Mouse (Mus musculus): ENCODE measurements around the gene Nup88. TPM values are rescaled to one million over a fixed set of nuclear protein-coding genes. Genes with fewer than 3 reads are reported as not detected.

The Nup88 gene
- polyA plus RNA-seq, 1 experiment from 2014 or later: 104 TPM

DNA sequence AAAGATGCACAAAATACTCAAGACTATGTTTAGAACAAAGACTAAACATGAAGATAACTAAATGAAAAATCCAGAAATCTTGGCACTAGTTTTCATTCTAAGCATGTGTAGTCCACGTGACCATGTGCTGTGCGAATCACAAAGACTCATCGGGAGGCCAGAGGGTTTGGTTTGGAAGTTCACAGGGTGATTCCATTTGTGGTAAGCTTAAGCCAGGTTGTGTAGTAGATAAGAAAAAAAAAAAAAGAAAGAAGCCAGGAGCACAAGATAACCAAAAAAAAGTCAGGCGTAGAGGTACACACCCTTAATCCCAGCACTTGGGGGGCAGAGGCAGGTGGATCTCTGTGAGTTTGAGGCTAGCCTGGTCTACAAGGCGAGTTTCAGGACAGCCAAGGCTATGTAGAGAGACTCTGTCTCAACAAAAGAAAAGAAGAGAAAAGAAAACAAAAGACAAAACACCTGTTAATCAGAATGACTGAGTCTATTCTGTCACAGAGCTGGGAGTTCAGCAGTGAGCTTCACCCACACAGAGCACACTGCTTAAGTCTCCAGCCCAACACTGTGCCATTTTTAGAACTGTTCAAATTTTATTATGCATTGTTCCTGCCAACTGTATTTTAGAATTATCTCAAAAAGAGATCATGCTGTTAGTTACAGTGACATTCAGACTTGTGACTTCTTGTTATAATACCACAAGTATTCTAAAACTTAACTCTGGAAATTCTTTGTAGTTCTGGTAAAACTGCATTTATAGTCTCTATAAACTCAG, 8.8 kb downstream of the Nup88 start:
- H3K4me2 ChIP-seq (replicated peaks): no peak overlapping the region
- H3K36me3 ChIP-seq: peaks cover 39% of the 10 kb centered on the region
- no peak overlapping the region for H3K27ac ChIP-seq
- no peaks in the 10 kb centered on the region for H3K4me1 ChIP-seq (replicated peaks)
- H3K27me3 ChIP-seq (replicated peaks): no peaks in the 10 kb centered on the region
- ATAC-seq: no peak
- WGBS: 92% methylated on average over 5 of the region's 5 CpGs
- no peaks in the 10 kb centered on the region for H3K9me3 ChIP-seq
- no peak overlapping the region for H3K9ac ChIP-seq
- no peak overlapping the region for H3K4me3 ChIP-seq (replicated peaks)

DNA sequence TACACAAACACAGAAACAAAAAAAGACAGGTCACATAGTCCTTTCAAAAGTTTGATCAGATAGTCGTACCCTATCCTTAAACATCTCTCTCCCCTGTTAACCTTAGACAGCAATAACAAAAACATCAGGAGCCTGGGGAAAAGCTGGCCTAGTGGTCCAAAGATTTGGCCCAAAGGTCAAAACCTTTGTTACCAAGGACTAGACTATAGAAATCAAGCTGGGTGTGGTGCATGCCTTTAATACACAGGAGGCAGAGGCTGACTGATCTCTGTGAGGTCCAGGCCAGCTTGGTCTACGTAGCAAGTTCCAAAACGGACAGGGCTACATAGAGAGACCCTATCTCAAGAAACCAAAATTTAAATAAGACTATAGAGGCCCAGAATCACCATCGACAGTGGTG, 15.1 kb downstream of the Nup88 start:
- Histone ChIP-seq H3K4me2 (replicated peaks) (no peak overlapping the region), H3K36me3 (peaks cover 41% of the 10 kb centered on the region), H3K9me3 (no peaks in the 10 kb centered on the region), H3K4me1 (replicated peaks) (no peaks in the 10 kb centered on the region), H3K27ac (no peak overlapping the region), H3K27me3 (replicated peaks) (no peaks in the 10 kb centered on the region), H3K9ac (no peak overlapping the region), H3K4me3 (replicated peaks) (no peak overlapping the region)
- WGBS: 91% methylated on average over 4 of the region's 4 CpGs
- ATAC-seq: no peak

DNA sequence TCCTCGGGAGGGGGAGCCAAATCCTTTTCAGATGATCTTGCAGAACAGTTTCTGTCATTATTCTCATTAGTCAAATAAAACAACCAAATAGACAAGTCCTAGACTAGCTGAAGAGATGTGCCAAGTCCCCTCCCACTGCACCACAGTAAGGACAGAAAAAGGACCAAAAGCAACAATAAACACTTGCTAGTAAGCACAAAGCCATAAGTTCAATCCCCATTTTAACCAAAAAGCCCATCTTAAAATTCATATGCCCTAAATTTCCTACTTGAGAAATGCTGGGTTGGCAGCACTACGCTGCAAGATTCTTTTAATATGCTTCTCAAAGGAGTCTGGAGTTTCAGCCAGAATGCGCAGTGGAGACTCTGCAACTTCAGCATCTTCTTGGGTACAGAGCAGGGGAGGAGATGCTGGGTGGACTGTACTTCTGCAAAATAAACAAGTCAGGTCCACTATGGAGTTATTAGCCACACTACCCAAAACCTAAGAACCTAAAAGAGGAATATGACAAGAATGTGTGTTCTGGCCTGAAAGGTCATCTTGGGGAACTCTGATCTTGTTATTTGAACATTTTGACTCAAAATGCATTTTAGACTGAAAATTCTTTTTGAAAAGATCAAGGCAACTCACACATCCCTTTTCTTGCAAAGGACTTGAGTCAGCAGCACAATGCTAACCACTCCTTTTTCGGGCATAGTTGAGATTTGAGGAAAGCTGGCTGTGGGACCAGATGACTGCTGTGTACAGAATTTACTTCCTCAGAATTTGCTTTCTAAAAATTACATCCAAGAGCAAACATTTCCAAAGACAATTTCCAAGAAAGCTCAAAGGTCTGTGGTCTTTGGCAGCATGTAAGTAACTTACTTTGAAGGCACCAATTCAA, 24.6 kb downstream of the Nup88 start:
- Histone ChIP-seq H3K4me1 (replicated peaks) (no peaks in the 10 kb centered on the region), H3K27me3 (replicated peaks) (no peaks in the 10 kb centered on the region), H3K36me3 (peaks cover 50% of the 10 kb centered on the region), H3K4me2 (replicated peaks) (no peak overlapping the region), H3K4me3 (replicated peaks) (no peak overlapping the region), H3K9me3 (no peaks in the 10 kb centered on the region), H3K27ac (no peak overlapping the region), H3K9ac (no peak overlapping the region)
- ATAC-seq: no peak
- WGBS: 88% methylated on average over 4 of the region's 4 CpGs

DNA sequence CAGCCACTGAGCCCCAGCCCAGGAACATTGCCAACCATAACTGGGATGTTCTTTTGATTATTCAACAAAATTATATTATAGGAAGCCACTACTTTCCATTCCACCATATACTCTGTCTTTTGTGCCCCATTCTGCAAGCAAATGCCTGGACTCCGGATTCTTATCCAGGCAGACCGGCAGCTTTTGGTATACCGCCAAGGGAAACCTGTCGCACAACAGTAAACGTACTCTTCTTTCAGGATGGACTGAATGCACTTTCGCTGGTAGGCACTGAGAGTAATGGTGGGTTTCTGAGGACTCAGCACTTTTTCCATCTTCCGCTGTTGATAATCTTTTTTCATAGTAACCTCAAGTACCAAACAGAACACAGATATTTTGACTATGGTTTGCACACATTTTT, 26.1 kb downstream of the Nup88 start:
- H3K36me3 ChIP-seq: peaks cover 43% of the 10 kb centered on the region
- WGBS: 90% methylated on average over 7 of the region's 7 CpGs

DNA sequence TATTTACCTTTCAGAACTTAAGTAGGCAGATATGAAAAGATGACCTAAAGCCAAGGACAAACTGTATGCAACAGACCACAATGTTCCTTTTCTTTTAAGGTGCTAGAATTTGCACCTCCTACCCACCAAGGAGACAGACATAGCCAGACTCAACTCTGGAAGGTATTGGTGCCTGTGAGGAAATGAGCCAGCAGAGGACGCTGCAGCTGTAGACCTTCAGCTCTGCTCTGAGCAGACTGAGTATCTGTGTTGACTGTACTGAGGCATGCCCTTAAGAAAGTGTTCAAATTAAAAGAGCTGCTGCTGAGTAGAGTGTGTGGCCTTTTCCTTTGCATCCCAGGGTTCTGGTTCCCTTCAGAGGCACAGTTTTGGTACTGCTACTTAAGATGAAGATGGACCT, 27.2 kb downstream of the Nup88 start:
- no peak overlapping the region for H3K9ac ChIP-seq
- no peaks in the 10 kb centered on the region for H3K9me3 ChIP-seq
- WGBS: 93% methylated on average over 1 of the region's 1 CpGs
- no peak overlapping the region for H3K4me2 ChIP-seq (replicated peaks)
- no peak overlapping the region for H3K27ac ChIP-seq
- no peak overlapping the region for H3K4me3 ChIP-seq (replicated peaks)
- H3K36me3 ChIP-seq: peaks cover 40% of the 10 kb centered on the region
- ATAC-seq: no peak
- no peaks in the 10 kb centered on the region for H3K4me1 ChIP-seq (replicated peaks)
- no peaks in the 10 kb centered on the region for H3K27me3 ChIP-seq (replicated peaks)

More for the DNA sequence above, 26.1 kb downstream of the Nup88 start:
- ATAC-seq: no peak
- Histone ChIP-seq H3K27ac (no peak overlapping the region), H3K4me1 (replicated peaks) (no peaks in the 10 kb centered on the region), H3K27me3 (replicated peaks) (no peaks in the 10 kb centered on the region), H3K4me3 (replicated peaks) (no peak overlapping the region), H3K4me2 (replicated peaks) (no peak overlapping the region), H3K9ac (no peak overlapping the region), H3K9me3 (no peaks in the 10 kb centered on the region)

DNA sequence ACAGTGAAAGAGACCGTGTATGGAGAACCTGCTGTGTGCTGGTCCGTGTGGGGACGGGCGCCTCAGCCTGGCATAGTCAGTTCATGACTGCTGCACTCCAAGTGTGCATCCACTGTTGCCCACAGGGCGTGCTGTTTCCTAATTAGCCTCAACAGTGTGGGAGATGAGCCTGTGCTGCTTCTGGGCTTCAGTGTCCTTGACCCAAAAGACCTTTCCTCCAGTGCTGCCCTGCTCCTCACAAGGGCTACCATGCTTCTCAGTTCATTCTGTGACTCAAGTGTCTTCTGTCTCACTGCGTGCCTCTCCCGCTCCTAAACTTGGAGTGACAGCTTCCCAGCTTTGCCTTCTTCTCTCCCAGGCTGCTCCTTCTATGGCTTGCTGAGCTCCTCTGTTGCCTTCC, 34.5 kb downstream of the Nup88 start:
- no peak overlapping the region for H3K4me3 ChIP-seq (replicated peaks)
- no peak overlapping the region for H3K4me2 ChIP-seq (replicated peaks)
- no peaks in the 10 kb centered on the region for H3K9me3 ChIP-seq
- H3K4me1 ChIP-seq (replicated peaks): no peaks in the 10 kb centered on the region
- no peak overlapping the region for H3K27ac ChIP-seq
- H3K9ac ChIP-seq: no peak overlapping the region
- H3K27me3 ChIP-seq (replicated peaks): no peaks in the 10 kb centered on the region
- WGBS: 91% methylated on average over 7 of the region's 7 CpGs
- peaks cover 27% of the 10 kb centered on the region for H3K36me3 ChIP-seq
- no peak for ATAC-seq

DNA sequence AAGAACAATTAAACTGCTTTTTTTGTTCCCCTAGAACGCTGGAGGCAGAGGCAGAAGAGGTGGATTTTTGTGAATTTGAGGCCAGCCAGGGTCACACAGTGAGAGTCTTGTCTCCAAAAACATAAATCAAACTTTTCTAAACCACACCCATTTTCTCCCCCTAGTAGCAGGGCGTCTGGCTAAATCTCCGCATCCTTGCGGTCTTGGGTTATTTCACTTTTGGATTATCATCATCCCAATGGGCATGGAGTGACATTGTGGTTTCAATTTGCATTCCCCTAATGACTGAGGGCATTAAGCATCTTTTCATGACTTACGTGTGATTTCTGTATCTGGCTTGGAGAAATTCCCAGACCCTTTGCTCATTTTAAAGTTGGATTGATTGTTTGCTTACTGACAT, 38.3 kb downstream of the Nup88 start:
- H3K9me3 ChIP-seq: no peaks in the 10 kb centered on the region
- H3K4me1 ChIP-seq (replicated peaks): no peaks in the 10 kb centered on the region
- no peak overlapping the region for H3K9ac ChIP-seq
- H3K4me3 ChIP-seq (replicated peaks): no peak overlapping the region
- WGBS: 81% methylated on average over 5 of the region's 5 CpGs
- H3K36me3 ChIP-seq: peaks cover 12% of the 10 kb centered on the region
- no peak overlapping the region for H3K27ac ChIP-seq
- ATAC-seq: no peak
- no peak overlapping the region for H3K4me2 ChIP-seq (replicated peaks)
- no peaks in the 10 kb centered on the region for H3K27me3 ChIP-seq (replicated peaks)

DNA sequence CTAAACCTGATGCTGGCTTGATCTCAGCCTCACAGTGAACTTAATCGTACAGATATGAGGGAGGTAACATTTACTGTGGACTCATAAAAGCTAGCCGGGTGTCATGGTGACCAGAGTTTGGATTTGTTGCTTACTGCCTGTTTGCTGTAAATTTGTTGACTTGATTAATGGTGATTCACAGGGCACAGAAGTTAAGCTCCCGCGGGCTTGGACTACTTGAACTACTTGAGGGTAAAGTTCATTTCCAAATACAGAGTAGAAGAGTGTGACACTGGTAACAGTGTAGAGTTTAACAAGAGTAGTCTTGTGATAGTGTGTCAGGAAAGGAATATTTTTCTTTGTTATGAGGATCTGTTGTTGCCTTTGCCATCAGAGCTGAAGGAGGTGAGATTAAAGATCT, 50.2 kb downstream of the Nup88 start:
- no peak overlapping the region for H3K27ac ChIP-seq
- no peaks in the 10 kb centered on the region for H3K27me3 ChIP-seq (replicated peaks)
- 83% methylated on average over 4 of the region's 4 CpGs for WGBS
- no peak overlapping the region for H3K9ac ChIP-seq
- H3K36me3 ChIP-seq: 0 out of 2 replicates have a peak, but pooled peaks cover 7% of the 10 kb centered on the region
- H3K4me1 ChIP-seq (replicated peaks): no peaks in the 10 kb centered on the region
- ATAC-seq: no peak
- H3K4me3 ChIP-seq (replicated peaks): no peak overlapping the region
- H3K4me2 ChIP-seq (replicated peaks): no peak overlapping the region
- H3K9me3 ChIP-seq: no peaks in the 10 kb centered on the region

DNA sequence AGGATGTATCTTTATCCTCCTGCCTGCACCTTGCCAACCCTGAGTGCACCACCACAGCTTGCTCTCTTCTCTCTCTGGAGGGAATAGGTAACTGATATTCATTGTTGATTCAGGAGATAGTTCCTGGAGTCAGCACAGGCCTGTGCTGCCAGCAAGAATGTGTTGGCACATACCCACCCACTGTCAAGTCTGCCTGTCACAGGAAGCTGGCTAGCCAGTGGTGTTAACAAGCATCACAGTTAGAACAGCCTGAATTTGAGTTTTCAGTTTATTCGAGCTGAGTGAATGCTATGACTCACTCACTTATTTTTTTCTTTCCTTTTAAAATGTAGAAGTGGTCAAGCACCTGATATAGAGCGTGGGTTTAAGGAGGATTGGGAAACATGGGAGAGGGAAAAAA, 51.9 kb downstream of the Nup88 start:
- Histone ChIP-seq H3K9ac (no peak overlapping the region), H3K27me3 (replicated peaks) (no peaks in the 10 kb centered on the region), H3K4me2 (replicated peaks) (no peak overlapping the region), H3K27ac (no peak overlapping the region), H3K36me3 (peaks cover 9% of the 10 kb centered on the region; the same call in 1 of the 2 replicates), H3K9me3 (no peaks in the 10 kb centered on the region), H3K4me1 (replicated peaks) (no peaks in the 10 kb centered on the region), H3K4me3 (replicated peaks) (no peak overlapping the region)
- no peak for ATAC-seq
- WGBS: 84% methylated on average over 2 of the region's 2 CpGs

DNA sequence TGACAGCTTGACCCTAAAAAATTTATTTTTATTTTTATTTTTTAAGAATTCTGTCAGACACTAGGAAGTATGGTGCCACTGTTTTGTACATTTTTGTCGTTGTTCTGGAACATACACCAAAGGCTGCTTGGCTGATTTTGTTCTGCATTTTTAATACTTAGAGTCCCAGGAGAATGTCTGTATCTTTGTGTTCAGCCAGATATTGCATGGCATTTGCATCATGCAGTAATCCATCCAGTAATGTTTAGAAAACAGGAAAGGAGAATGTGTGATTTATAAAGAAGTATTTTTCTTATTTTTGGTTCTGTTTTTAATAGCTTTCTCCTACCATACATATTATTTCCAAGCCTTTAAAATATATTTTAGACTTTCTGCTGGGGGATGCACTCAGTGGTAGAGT, 57.9 kb downstream of the Nup88 start:
- H3K4me1 ChIP-seq (replicated peaks): no peaks in the 10 kb centered on the region
- ATAC-seq: no peak
- no peak overlapping the region for H3K27ac ChIP-seq
- H3K27me3 ChIP-seq (replicated peaks): no peaks in the 10 kb centered on the region
- no peaks in the 10 kb centered on the region for H3K9me3 ChIP-seq
- H3K4me2 ChIP-seq (replicated peaks): no peak overlapping the region
- H3K9ac ChIP-seq: no peak overlapping the region
- no peak overlapping the region for H3K4me3 ChIP-seq (replicated peaks)
- 95% methylated on average over 1 of the region's 1 CpGs for WGBS
- H3K36me3 ChIP-seq: peaks cover 18% of the 10 kb centered on the region

DNA sequence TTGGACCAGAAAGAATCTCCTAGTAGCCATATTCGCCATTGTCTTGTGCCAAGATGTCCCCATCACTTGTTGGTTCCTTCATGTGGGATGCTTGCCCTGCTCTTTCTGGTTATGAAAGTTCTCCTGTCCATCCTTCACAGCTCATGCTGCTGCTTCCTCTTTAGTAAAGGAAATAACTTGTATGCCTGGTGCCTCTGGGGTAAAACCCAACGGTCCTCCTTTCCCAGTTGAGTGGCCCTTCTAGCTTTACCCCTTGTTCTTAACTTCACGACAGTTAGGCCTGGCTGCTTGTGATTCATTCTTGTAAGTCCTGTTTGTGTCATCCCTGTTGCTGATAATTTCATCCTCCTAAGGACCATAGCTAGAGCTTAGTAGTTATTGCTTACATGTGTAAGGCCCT, 58.5 kb downstream of the Nup88 start:
- no peaks in the 10 kb centered on the region for H3K9me3 ChIP-seq
- H3K9ac ChIP-seq: no peak overlapping the region
- no peak overlapping the region for H3K4me3 ChIP-seq (replicated peaks)
- WGBS: 93% methylated on average over 3 of the region's 3 CpGs
- ATAC-seq: no peak
- peaks cover 18% of the 10 kb centered on the region for H3K36me3 ChIP-seq
- H3K27ac ChIP-seq: no peak overlapping the region
- no peak overlapping the region for H3K4me2 ChIP-seq (replicated peaks)
- H3K4me1 ChIP-seq (replicated peaks): no peaks in the 10 kb centered on the region
- no peaks in the 10 kb centered on the region for H3K27me3 ChIP-seq (replicated peaks)

DNA sequence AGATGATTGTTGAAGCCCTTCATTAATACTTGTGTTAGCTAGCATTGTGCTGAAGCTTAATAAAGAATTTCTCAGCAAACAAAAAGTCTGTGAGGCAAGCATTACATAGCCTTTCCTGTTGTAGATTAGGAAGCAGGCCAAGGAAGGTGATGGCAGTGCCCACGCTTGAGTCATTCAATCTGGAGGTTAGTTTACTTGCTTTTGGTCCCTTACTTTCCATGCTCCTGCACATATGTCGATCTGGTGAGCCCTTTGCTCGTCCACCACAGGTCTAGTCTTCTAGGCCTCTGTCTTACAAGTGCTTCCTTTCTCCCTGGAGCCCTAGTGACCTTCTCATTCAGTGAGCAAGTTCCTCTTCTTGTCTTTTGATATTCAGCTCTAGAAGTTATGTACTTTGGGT, 63.1 kb downstream of the Nup88 start:
- WGBS: 90% methylated on average over 3 of the region's 3 CpGs
- Histone ChIP-seq H3K27ac (no peak overlapping the region), H3K9ac (no peak overlapping the region), H3K4me2 (replicated peaks) (no peak overlapping the region), H3K9me3 (no peaks in the 10 kb centered on the region), H3K27me3 (replicated peaks) (no peaks in the 10 kb centered on the region), H3K4me1 (replicated peaks) (no peaks in the 10 kb centered on the region), H3K36me3 (peaks cover 18% of the 10 kb centered on the region), H3K4me3 (replicated peaks) (no peak overlapping the region)
- ATAC-seq: no peak
